Mouse (Mus musculus) forebrain, embryonic 11.5 days (tissue): ENCODE measurements around the gene Abcg5. TPM values are rescaled to one million over a fixed set of nuclear protein-coding genes. Genes with fewer than 3 reads are reported as not detected.

Experiments
- polyA plus RNA-seq: library from polyadenylated mRNA; unstranded; fragments of >200 nt; fragmentation: Nextera tagmentation; extraction: Ambion mirVana; gene quantifications from 2 replicates; pipeline ENCODE4 v1.2.1, GENCODE M21; 2014

The Abcg5 gene
- polyA plus RNA-seq, 1 experiment from 2014 or later, result 5.1 TPM

Other genes starting within 250 kb of the Abcg5 start
- gene Thada, start 216.8 kb downstream of the Abcg5 start, polyA plus RNA-seq, result 10.9 and 13.8 TPM in 2 replicates
- 3.2 and 3.5 TPM in 2 replicates for gene Plekhh2, start 171.1 kb downstream of the Abcg5 start, polyA plus RNA-seq
- 35.0 and 41.8 TPM in 2 replicates for gene Dync2li1, start 56.5 kb downstream of the Abcg5 start, polyA plus RNA-seq
- gene Abcg8, start 6.7 kb downstream of the Abcg5 start, polyA plus RNA-seq, result 0.17 and 0.48 TPM in 2 replicates
- gene Lrpprc, start 107.8 kb upstream of the Abcg5 start, polyA plus RNA-seq, result 54.3 and 55.9 TPM in 2 replicates